Mouse (Mus musculus): ENCODE measurements around the gene Nfic. TPM values are rescaled to one million over a fixed set of nuclear protein-coding genes. Genes with fewer than 3 reads are reported as not detected.

The Nfic gene
- polyA plus RNA-seq, 1 experiment: 26.7 TPM

GRCm38 (mm10) chr10:81401205-81401520 is 54.3 kb downstream of the Nfic start:
- Histone ChIP-seq H3K36me3 (ENCODE audit: control insufficient read depth, insufficient read depth, low read length) (no peaks in the 10 kb centered on the region), H3K4me3 (ENCODE audit: control insufficient read depth, insufficient read depth, low read length) (no peak overlapping the region), H3K4me1 (replicated peaks; ENCODE audit: control insufficient read depth, insufficient read depth, low read length) (peaks cover 17% of the 10 kb centered on the region), H3K27ac (ENCODE audit: control insufficient read depth, insufficient read depth, low read length) (no peak overlapping the region), H3K27me3 (ENCODE audit: control insufficient read depth, insufficient read depth, low read length) (no peaks in the 10 kb centered on the region)
- TF ChIP-seq POLR2A (IDR thresholded peaks at IDR 0.05; ENCODE audit: control insufficient read depth, extremely low read depth, insufficient read depth, low read length, poor library complexity) (no peak), CTCF (IDR thresholded peaks at IDR 0.05; ENCODE audit: borderline replicate concordance, control insufficient read depth, extremely low read depth, insufficient read depth, low read length, poor library complexity) (no peak)
- DNase-seq: no peak
- WGBS: 92% methylated on average over 10 of the region's 10 CpGs

GRCm38 (mm10) chr10:81400371-81401204 is 54.8 kb downstream of the Nfic start:
- no peak for DNase-seq
- WGBS: 94% methylated on average over 22 of the region's 22 CpGs
- no peak for TF ChIP-seq POLR2A (IDR thresholded peaks at IDR 0.05; ENCODE audit: control insufficient read depth, extremely low read depth, insufficient read depth, low read length, poor library complexity)

GRCm38 (mm10) chr10:81399798-81400308 is 55.6 kb downstream of the Nfic start:
- Histone ChIP-seq H3K27ac (ENCODE audit: control insufficient read depth, insufficient read depth, low read length) (no peak overlapping the region), H3K4me1 (replicated peaks; ENCODE audit: control insufficient read depth, insufficient read depth, low read length) (peaks cover 13% of the 10 kb centered on the region), H3K4me3 (ENCODE audit: control insufficient read depth, insufficient read depth, low read length) (no peak overlapping the region), H3K27me3 (ENCODE audit: control insufficient read depth, insufficient read depth, low read length) (no peaks in the 10 kb centered on the region), H3K36me3 (ENCODE audit: control insufficient read depth, insufficient read depth, low read length) (no peaks in the 10 kb centered on the region)
- WGBS: 98% methylated on average over 18 of the region's 18 CpGs
- TF ChIP-seq POLR2A (IDR thresholded peaks at IDR 0.05; ENCODE audit: control insufficient read depth, extremely low read depth, insufficient read depth, low read length, poor library complexity): no peak
- TF ChIP-seq CTCF (IDR thresholded peaks at IDR 0.05; ENCODE audit: borderline replicate concordance, control insufficient read depth, extremely low read depth, insufficient read depth, low read length, poor library complexity): no peak
- DNase-seq: no peak

More at GRCm38 (mm10) chr10:81400371-81401204, 54.8 kb downstream of the Nfic start:
- H3K4me1 ChIP-seq (replicated peaks; ENCODE audit: control insufficient read depth, insufficient read depth, low read length): peaks cover 16% of the 10 kb centered on the region
- no peak overlapping the region for H3K4me3 ChIP-seq (ENCODE audit: control insufficient read depth, insufficient read depth, low read length)
- no peaks in the 10 kb centered on the region for H3K27me3 ChIP-seq (ENCODE audit: control insufficient read depth, insufficient read depth, low read length)
- H3K36me3 ChIP-seq (ENCODE audit: control insufficient read depth, insufficient read depth, low read length): no peaks in the 10 kb centered on the region
- H3K27ac ChIP-seq (ENCODE audit: control insufficient read depth, insufficient read depth, low read length): no peak overlapping the region

GRCm38 (mm10) chr10:81399296-81399695 is 56.1 kb downstream of the Nfic start:
- Histone ChIP-seq H3K4me1 (replicated peaks; ENCODE audit: control insufficient read depth, insufficient read depth, low read length) (peaks cover 10% of the 10 kb centered on the region), H3K27ac (ENCODE audit: control insufficient read depth, insufficient read depth, low read length) (no peak overlapping the region), H3K36me3 (ENCODE audit: control insufficient read depth, insufficient read depth, low read length) (no peaks in the 10 kb centered on the region), H3K27me3 (ENCODE audit: control insufficient read depth, insufficient read depth, low read length) (no peaks in the 10 kb centered on the region), H3K4me3 (ENCODE audit: control insufficient read depth, insufficient read depth, low read length) (no peak overlapping the region)
- TF ChIP-seq CTCF (IDR thresholded peaks at IDR 0.05; ENCODE audit: borderline replicate concordance, control insufficient read depth, extremely low read depth, insufficient read depth, low read length, poor library complexity) (no peak), POLR2A (IDR thresholded peaks at IDR 0.05; ENCODE audit: control insufficient read depth, extremely low read depth, insufficient read depth, low read length, poor library complexity) (no peak)
- 98% methylated on average over 5 of the region's 5 CpGs for WGBS
- no peak for DNase-seq

GRCm38 (mm10) chr10:81396749-81397148 is 58.7 kb downstream of the Nfic start:
- no peaks in the 10 kb centered on the region for H3K27me3 ChIP-seq (ENCODE audit: control insufficient read depth, insufficient read depth, low read length)
- H3K4me1 ChIP-seq (replicated peaks; ENCODE audit: control insufficient read depth, insufficient read depth, low read length): peaks cover 27% of the 10 kb centered on the region
- TF ChIP-seq CTCF (IDR thresholded peaks at IDR 0.05; ENCODE audit: borderline replicate concordance, control insufficient read depth, extremely low read depth, insufficient read depth, low read length, poor library complexity) (no peak), POLR2A (IDR thresholded peaks at IDR 0.05; ENCODE audit: control insufficient read depth, extremely low read depth, insufficient read depth, low read length, poor library complexity) (no peak)
- DNase-seq: no peak
- H3K27ac ChIP-seq (ENCODE audit: control insufficient read depth, insufficient read depth, low read length): no peak overlapping the region
- no peaks in the 10 kb centered on the region for H3K36me3 ChIP-seq (ENCODE audit: control insufficient read depth, insufficient read depth, low read length)
- 15% methylated on average over 5 of the region's 5 CpGs for WGBS
- H3K4me3 ChIP-seq (ENCODE audit: control insufficient read depth, insufficient read depth, low read length): no peak overlapping the region

- Histone ChIP-seq H3K27ac (ENCODE audit: control insufficient read depth, insufficient read depth, low read length) (no peak overlapping the region), H3K4me1 (replicated peaks; ENCODE audit: control insufficient read depth, insufficient read depth, low read length) (peaks cover 27% of the 10 kb centered on the region), H3K27me3 (ENCODE audit: control insufficient read depth, insufficient read depth, low read length) (no peaks in the 10 kb centered on the region), H3K36me3 (ENCODE audit: control insufficient read depth, insufficient read depth, low read length) (no peaks in the 10 kb centered on the region), H3K4me3 (ENCODE audit: control insufficient read depth, insufficient read depth, low read length) (no peak overlapping the region)
- DNase-seq: no peak
- WGBS: 94% methylated on average over 4 of the region's 4 CpGs
- no peak for TF ChIP-seq CTCF (IDR thresholded peaks at IDR 0.05; ENCODE audit: borderline replicate concordance, control insufficient read depth, extremely low read depth, insufficient read depth, low read length, poor library complexity)
- no peak for TF ChIP-seq POLR2A (IDR thresholded peaks at IDR 0.05; ENCODE audit: control insufficient read depth, extremely low read depth, insufficient read depth, low read length, poor library complexity)
These were observed 59.6 kb downstream of the Nfic start for GRCm38 (mm10) chr10:81395865-81396264.

All from thymus, adult 2 months (tissue).